Mouse (Mus musculus) right cerebral cortex, postnatal 10 days (tissue): ENCODE results near the gene Pigt.
A peak's percentile ranks its signal among the peaks of the same experiment; 100 is the strongest.

ENCODE experiments used
- DNase-seq, 2 experiments: peaks; one replicate each; pipeline ENCODE4 v3.0.0; 2021; ENCODE audit warnings: low spot score in 2 of 2

Gene Pigt

GRCm38 (mm10) chr2:164486258-164487114 lies 10.8 kb upstream of the Pigt start:
- DNase-seq: peak; percentile 91 to 93

GRCm38 (mm10) chr2:164487115-164487527 lies 10.2 kb upstream of the Pigt start:
- no peak for DNase-seq

- peak; percentile 76 to 78 for DNase-seq
Observed at GRCm38 (mm10) chr2:164487812-164488211, 9.5 kb upstream of the Pigt start.

GRCm38 (mm10) chr2:164494126-164494525 lies 3.2 kb upstream of the Pigt start:
- peak; percentile 49 to 73 for DNase-seq

GRCm38 (mm10) chr2:164496331-164496730 lies 989 bp upstream of the Pigt start:
- no peak for DNase-seq

- no peak for DNase-seq
Observed at GRCm38 (mm10) chr2:164497691-164498268, 460 bp downstream of the Pigt start.

GRCm38 (mm10) chr2:164499317-164499716 lies 2.0 kb downstream of the Pigt start:
- no peak for DNase-seq

- DNase-seq: no peak
Observed at GRCm38 (mm10) chr2:164500511-164500910, 3.2 kb downstream of the Pigt start.

GRCm38 (mm10) chr2:164504919-164505318 lies 7.6 kb downstream of the Pigt start:
- DNase-seq: no peak

- DNase-seq: no peak
Observed at GRCm38 (mm10) chr2:164505619-164506347, 8.5 kb downstream of the Pigt start.

GRCm38 (mm10) chr2:164507811-164508210 lies 10.5 kb downstream of the Pigt start:
- no peak for DNase-seq

GRCm38 (mm10) chr2:164510621-164511190 lies 13.4 kb downstream of the Pigt start:
- no peak for DNase-seq

GRCm38 (mm10) chr2:164512121-164512909 lies 15.0 kb downstream of the Pigt start:
- no peak for DNase-seq

- no peak for DNase-seq
Observed at GRCm38 (mm10) chr2:164513389-164513788, 16.1 kb downstream of the Pigt start.

- DNase-seq: no peak
Observed at GRCm38 (mm10) chr2:164514916-164515315, 17.6 kb downstream of the Pigt start.

GRCm38 (mm10) chr2:164515897-164516296 lies 18.6 kb downstream of the Pigt start:
- DNase-seq: no peak

- no peak for DNase-seq
Observed at GRCm38 (mm10) chr2:164516592-164516991, 19.3 kb downstream of the Pigt start.

- DNase-seq: peak in 1 of 2 experiments; percentile 45
Observed at GRCm38 (mm10) chr2:164517485-164518221, 20.3 kb downstream of the Pigt start.

- peak; percentile 60 to 61 for DNase-seq
Observed at GRCm38 (mm10) chr2:164518266-164519170, 21.2 kb downstream of the Pigt start.

GRCm38 (mm10) chr2:164519171-164519526 lies 21.8 kb downstream of the Pigt start:
- DNase-seq: no peak
